Mouse (Mus musculus) right cerebral cortex, postnatal 25 days (tissue): ENCODE data around the gene Ptf1a.

Source experiments
- DNase-seq: peaks from one replicate; pipeline ENCODE4 v3.0.0; 2022

Gene Ptf1a

GRCm38 (mm10) chr2:19444931-19445831 lies at the start of gene Ptf1a:
Ptf1a (plus strand) TSS chr2:19445663.
- DNase-seq, result no peak

- no peak for DNase-seq
Measured at GRCm38 (mm10) chr2:19405409-19405808, 40.1 kb upstream of the Ptf1a start.

GRCm38 (mm10) chr2:19406531-19406930 lies 38.9 kb upstream of the Ptf1a start:
- DNase-seq, result no peak

DNA sequence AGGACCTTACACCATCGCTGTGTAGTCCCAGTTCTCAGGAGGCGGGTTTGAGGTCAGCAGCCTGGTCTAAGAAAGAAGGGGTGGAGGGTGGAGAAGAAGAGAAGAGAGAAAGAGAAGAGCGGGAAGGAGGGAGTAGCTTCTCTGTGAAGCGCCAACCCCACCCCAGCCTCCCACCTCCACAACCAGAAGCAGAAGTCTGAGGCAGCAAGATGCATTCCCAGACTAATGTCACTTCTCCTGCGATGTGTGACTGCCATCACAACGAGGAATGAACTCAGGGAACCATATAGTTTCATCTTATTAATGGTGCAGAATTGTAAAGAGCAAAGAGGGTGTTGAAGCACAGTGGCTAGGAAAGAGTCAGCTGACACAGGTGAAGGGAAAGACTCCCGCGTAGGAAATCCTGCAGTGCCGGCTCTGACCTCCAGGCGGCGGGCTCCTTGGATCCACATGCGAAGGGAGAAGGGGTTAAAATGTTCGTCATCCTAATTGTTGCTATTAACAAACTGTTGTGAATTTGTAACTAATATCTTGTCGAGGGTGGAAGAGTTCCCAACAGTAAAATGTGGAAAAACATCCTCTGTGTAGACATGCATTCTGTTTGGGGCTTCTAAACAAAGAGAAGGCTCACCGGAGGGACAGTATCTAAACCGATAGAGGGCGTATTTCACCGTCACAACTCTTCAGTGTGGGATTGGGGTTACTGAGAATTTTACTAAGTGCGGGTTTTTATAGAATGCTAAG lies 31.1 kb upstream of the Ptf1a start:
- DNase-seq, result peak; percentile 62

DNA sequence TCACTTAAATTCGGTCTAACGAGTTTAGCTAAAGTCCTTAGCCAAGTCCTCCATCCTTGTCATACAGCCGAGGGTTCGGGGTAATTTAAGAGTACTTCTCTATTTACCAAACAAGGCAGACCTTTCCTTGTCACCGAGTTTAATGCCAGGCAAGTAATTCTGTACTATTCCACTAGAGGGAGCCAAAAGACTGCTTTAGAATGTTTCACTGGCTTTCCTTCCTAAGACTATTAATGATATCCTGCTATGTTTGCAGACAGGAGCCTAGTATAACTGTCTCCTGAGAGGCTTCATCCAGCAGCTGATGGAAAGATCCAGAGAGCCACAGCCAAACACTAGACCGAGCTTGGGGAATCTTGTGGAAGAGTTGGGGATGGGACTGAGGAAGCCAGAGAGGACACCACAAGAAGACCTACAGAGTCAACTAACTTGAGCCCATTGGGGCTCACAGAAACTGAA lies 30.4 kb upstream of the Ptf1a start:
- peak; percentile 12 for DNase-seq

- no peak for DNase-seq
Measured at GRCm38 (mm10) chr2:19416066-19416465, 29.4 kb upstream of the Ptf1a start.

DNA sequence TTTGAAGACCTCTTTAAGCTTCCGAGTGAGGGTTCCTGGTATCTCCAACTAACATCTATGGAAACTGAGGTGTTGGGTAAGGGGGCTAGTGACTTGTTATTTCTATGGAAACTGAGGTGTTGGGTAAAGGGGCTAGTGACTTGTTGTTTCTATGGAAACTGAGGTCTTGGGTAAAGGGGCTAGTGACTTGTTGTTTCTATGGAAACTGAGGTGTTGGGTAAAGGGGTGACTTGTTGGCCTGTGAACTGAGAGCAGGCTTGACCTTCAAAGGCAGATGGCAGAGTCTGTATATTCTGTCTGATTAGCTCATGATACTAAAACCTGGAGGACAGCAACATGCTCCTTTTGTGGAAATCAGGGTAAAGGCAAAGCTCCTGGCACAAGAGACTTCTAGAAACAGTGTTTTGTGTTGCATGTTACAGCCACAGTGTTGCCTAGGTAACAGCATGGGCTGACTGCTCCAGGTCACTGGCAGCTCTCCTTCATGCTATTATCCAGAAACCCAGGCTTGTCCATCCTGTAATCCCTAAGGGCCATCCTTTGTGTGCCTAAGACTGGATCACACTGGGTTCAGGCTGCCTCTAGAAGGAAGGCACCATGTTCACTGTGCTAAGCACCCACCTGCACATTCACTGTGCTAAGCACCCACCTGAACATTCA lies 25.6 kb upstream of the Ptf1a start:
- DNase-seq, result no peak

- no peak for DNase-seq
Measured at GRCm38 (mm10) chr2:19422226-19422625, 23.2 kb upstream of the Ptf1a start.

- DNase-seq, result no peak
Measured at GRCm38 (mm10) chr2:19423086-19423485, 22.4 kb upstream of the Ptf1a start.

- DNase-seq, result no peak
Measured at GRCm38 (mm10) chr2:19429031-19429430, 16.4 kb upstream of the Ptf1a start.

DNA sequence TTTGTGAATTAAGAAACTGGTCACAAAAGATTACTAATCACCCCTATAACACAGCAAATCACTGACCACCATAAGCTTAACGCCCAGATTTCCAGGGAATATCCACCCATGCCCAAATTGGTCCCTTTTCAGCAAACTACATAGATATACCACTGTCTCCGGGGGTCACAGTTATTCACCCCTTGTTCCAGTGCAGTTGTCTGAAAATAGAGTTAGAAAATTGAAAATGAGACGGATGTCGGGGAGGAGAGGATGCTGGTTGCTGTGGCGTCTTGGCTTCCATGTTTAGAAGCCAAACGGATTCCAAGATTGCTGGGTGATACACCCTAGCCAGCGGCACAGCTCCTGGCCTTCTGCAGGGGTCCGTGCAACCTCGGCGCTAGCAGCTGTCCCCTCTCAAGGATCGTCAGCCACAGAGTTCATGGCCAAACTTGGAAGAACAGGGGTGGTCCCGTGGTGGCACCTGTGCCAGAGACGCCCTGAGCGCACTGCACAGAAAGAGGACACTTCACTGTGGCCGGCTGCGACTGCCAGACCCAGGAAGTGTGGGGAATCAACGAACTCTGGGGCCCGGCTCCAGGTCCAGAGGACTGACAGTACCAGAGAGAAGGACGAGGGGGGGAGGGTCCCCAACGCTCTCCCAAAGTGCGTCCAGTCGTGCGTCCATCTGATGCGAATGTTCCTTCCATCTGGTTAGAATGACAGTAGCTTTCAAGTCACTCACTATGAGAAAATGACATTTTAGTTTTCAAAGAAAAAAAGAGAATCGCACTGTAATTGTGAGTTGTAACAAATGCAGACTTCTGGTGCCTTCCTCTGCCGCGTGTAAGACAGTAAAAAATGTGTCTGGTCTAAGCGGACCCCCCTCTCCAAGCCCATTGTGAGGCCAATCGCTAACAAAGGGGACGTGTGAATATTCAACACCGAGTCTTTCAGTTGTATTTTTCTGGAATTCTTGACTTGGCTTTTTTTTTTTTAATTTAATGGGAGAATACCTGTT lies 15.5 kb upstream of the Ptf1a start:
- DNase-seq, result no peak

DNA sequence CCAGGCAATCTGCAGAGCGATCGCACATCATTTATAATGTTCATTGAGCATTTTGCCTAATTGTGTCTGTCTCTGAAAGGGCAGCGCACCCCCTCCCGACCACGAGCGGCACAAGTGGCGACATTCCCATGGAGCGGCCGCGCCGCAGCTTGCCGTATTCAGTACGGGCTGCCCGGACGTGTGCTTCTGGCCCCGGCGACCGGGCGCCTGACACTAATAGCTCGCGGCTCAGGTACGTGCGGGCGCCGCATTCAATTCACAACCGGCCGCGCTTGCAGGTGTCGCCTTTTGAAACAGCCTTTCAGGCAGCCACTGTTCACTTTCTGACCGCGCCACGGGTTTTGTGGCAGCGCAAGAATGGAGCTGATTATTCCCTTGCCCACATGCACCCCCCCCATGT lies 14.7 kb upstream of the Ptf1a start:
- no peak for DNase-seq

- no peak for DNase-seq
Measured at GRCm38 (mm10) chr2:19431186-19431585, 14.3 kb upstream of the Ptf1a start.

- DNase-seq, result no peak
Measured at GRCm38 (mm10) chr2:19431614-19432323, 13.7 kb upstream of the Ptf1a start.

GRCm38 (mm10) chr2:19444346-19444745 lies 1.1 kb upstream of the Ptf1a start:
- DNase-seq, result no peak

- no peak for DNase-seq
Measured at GRCm38 (mm10) chr2:19445871-19446501, 523 bp downstream of the Ptf1a start.

DNA sequence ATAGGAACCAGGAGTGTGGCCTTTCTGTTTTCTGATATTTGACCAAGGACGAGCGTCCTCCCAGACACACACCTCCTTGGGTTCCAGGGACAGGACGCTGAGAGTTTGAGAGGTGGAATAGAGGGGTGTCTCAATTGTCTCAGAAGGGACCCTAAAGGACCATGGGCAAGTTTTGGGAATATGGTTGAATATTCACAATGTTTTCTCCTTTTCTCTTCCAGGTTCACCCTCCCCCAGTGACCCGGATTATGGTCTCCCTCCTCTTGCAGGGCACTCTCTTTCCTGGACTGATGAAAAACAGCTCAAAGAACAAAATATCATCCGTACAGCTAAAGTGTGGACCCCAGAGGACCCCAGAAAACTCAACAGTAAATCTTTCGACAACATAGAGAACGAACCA lies 1.3 kb downstream of the Ptf1a start:
- no peak for DNase-seq

DNA sequence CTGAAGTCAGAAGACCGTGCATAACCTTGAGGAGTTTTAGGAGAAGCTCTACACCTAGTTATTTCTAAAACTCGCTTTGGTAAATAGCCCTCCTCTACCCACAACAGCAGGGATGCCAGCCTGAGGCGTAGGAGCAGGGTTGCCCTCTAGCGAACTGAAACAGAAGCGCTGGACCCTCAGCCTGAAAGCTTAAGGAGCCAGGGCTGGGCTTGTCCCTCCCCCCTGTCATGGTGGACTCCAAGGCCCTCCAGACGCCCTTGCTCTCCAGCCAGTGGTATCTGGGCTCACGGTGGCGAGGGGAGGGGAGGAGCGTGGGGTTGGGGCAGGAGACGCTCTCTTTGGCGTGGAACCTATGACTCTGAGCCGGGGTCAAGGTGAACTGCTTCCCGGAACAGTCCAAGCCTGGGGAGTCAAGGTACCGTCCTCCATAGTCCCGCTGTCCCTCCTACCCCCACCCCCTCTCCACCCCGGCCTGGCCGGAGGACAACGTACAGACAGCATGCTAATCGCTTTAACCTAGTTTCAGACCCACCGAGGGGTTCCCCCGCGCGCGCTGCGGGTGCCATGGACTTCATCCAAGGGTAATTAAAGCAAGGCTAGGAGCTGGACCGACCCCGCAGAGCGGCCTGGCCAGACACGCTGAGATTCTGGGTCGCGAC lies 2.7 kb downstream of the Ptf1a start:
- no peak for DNase-seq

DNA sequence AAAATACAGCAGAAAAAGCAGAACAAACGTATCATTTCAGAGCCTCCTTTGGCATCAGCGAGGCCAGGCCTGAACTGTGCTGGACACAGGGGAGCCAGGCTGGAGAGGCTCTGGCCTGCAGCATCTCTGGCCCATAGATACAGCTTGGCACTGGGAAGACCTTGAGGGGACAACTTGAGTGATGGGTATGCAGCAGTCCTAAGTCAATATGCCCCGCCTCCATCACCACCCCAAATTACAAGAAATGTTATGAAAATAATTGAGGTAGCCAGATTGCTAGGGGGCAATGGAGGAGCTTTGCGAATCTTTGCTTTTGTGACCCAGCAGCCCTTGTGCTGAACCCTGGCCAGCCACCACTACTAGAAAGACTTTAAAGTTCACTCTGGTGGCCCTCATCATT lies 3.8 kb downstream of the Ptf1a start:
- DNase-seq, result no peak

DNA sequence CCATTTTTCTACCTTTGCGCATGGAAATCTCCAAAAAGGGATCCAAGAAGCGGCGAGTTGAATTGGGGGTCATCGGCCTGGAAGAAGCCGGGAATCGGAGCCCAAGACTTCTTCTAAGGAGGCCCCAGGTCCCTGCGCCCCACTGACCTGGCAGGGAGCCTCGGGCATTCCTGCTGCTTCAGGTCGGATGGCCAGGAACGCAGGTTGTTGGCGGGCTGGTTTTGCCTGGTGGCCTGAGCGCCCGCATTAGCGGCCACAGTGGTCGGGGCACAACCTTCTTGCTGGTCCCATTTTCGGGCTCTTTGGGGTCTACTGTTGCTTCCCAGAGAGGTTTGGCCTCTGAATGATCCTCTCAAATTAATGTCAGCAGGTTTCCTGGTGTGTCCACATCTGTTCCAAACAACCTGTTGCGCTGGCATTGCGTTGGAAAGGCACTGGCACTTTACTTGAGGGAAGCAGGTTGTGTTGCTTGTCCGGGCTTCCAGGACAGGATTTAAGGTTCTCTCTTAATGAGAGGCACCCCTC lies 7.1 kb downstream of the Ptf1a start:
- DNase-seq, result no peak
